Mouse (Mus musculus) testis, postnatal 10 days (tissue): Measurements from ENCODE around the gene Vps45.

Experiments
- DNase-seq: peaks from one replicate; pipeline ENCODE4 v3.0.0; 2021; ENCODE audit warnings: low spot score

The Vps45 gene

DNA sequence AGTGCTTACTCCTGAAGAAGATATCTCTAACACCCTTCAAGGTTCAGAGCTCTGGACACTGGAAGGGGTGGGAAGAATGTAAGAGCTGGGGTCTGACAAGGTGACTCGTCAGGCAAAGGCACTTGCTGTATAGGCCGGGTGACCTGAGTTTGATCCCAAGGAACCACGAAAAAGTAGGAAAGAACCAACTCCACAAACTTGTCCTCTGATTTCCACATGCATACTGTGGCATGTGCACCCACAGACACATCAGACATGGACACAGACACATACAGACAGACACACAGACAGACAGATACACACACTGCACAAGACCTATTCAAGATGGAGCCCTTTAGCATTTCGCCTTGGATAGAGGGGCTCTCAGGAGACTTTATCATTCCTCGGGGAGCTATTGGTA is 20.1 kb downstream of the Vps45 start:
- DNase-seq: no peak

DNA sequence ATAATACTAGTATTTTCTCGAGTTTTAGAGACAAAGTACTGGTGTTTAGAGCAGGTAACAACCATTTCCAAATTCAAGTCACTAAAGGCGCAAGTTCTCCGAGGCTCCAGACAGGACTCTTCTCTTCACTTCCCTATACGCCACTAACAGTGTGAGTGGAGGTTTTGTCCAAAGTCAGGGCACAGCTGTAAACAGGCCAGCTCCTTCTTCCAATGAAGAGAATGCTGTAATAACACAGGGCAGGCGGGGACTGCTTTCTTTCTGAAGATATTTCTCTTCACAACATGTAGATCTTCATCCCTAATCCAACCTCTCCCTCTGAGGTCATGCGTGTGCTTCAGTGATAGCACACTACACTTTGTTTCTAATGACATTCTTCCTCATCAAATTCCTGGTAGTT is 21.5 kb downstream of the Vps45 start:
- DNase-seq: no peak

DNA sequence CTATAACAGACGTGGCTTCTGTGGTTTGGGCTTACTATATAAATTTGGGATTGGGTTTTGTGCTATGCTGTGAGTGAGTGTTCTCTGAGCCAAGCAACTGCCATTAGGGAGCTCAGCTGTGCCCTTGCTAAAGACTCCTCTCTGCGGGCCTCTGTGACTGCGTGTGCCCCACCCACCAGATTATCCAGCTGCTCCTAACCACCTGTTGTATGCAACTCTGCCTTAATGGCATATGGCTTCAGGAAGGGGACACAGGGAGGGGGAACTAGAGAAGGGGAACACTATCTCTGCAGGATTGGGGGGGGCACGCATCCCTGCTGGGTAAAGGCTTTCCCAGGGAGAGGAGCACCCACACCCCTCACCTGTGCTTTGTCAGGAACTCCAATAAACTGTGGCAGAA is 25.2 kb downstream of the Vps45 start:
- no peak for DNase-seq

DNA sequence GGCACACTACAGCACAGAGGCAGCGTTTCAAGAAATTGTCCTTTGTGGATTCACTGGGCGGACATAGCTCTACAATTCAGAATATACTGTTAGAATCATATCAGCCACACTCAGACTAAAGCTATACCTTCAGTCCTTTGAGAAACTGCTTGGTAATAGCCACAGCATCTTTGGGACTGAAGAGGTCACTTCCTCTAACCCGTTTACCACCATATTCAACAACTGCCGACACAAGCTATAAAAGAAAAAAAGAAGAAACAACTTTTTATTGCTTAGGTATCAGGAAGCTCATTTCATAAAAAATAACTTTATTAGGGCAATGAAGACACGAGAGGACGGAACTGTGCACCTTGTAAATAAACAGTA is 25.6 kb downstream of the Vps45 start:
- DNase-seq: no peak

DNA sequence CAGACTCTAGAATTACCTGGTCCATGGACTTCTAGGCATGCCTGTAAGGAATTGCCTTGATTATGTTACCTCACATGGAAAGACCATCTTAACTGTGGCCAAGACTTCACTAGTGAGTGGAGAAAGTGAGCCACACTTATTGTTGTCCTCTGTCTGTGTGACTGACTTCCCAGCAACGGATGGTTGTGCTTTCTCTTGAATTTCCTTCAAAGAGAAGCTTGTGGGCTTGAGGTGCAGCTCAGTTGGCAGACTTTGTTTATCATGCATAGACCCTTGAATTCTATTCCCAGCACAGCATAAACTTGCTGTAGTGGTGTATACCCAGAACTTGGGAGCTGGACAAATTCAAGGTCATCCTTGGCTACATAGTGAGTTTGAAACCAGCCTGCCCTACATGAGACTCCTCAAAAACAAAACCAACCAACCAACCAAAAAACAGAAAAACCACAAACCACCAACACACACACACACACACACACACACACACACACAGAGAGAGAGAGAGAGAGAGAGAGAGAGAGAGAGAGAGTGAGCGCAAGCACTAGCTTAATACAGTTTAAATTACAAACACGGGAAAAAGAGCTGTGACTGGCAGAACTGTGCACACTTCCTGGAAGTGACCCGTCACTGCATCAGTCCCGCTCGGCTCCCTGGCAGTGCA is 26.1 kb downstream of the Vps45 start:
- no peak for DNase-seq

DNA sequence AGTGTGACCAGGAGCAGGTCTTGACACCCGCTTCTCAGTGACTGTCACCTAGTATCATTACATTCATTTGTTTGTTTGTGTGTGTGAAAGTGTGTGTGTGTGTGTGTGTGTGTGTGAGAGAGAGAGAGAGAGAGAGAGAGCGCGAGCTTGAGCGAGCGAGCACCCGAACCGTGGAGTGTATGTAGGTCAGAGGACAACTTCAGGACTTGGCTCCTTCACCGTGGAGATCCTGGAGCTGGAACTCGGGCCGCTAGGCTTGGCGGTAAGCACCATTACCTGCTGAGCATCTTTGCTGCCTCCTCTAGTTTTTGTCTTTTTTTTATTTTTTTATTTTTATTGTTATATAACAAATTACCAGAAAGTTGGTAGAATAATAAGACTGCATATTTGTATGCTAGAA is 28.5 kb downstream of the Vps45 start:
- no peak for DNase-seq

DNA sequence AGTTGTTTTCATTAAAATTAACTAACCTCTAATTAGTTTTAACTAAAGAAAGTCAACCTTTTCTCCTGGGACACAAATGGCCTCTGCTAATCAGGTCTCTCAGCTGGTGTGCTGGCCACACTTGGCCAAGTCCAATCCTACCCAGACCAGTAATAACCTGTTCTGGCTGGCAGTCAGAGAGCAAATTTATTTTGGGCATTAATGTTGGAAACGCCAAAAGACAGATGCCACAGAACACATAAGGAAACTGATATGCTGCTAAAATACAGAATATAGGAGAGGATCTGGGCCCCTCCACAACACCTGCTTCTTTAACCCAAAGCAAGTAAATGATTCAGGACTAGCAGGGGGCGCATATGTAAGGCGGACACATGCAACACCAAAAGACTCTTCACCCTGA is 28.9 kb downstream of the Vps45 start:
- no peak for DNase-seq

DNA sequence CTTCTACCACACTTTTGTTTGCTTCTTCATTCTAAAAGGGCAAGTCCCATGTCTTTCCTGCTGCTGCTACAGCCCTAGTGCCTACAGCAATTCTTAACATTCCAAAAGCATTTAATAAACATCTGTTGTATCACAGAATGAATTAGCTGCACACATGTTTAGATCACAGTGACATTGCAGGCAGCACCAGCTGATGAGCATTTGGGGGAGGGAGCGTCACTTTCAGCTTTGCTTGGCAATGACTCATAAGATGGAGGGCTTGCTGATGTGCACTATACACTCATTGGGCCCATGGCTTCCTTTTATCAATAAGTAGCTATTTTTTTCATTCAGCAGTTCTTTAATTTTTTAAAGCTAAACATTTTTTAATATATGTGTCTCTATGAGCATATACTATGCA is 30.4 kb downstream of the Vps45 start:
- DNase-seq: no peak

DNA sequence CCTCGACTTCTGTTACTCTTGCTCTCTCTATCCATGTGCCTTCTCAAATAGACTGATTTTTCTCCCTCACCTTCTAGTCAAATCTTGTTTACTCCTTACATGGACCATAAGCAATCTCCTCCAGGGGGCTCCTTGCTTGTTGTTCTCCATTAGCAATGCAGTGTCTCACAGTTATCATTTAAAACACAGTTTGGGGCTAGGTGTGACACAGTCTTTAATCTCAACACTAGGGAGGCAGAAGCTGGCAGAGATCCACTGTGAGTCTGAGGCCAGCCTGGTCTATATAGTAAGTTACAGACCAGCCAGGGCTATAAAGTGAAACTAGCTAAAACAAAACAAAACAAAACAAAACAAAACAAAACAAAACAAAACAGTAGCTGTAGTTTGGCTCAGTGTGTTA is 31.1 kb downstream of the Vps45 start:
- no peak for DNase-seq

DNA sequence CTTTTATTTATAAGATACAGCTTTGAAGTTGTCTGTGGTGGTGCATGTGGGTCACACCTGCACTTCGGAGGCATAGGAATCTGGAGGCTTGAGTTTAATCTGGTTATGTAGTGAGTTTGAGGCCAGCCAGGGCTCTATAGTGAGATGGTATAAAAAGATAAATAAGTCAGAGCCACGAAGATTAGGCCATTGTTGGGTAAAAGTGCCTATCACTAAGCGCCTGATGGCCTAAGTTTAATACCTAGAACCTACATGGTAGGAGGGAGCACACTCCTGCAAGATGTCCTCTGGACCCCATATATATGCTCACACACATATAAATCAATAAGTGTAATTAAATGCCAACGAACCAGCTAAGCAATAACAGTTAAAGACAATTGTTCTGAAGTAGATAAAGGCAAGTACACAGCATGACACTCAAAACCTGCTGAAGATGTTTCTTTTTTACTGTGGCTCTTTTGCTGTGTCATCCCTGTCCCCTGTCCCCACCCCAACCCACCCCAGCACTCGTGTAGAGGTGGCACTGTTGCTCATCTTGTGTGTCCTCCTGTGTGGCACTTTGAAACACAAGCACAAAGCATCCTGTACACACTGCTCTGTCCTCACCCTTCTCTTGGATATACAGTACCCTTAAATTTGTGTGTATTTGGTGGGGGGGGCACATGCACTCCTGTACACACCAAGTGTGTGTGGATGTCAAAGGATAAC is 36.7 kb downstream of the Vps45 start:
- DNase-seq: no peak

DNA sequence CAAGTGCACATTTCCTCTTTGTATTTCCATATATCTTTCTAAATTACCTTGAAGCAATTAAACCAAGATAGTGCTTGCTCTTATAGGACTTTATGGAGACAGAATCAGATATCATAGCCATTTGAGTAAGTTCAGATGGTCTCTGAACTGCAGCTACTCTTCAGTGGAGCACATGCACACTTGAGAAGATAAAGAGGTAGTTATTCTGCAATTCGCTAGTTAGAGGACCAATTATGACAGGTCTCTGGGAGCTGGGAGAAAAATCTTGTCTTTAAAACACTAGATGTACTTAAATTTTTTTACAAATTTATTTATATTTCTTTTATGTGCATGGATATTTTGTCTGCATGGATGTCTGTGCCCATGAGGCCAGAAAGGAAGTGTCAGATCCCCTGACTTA is 37.5 kb downstream of the Vps45 start:
- DNase-seq: no peak

DNA sequence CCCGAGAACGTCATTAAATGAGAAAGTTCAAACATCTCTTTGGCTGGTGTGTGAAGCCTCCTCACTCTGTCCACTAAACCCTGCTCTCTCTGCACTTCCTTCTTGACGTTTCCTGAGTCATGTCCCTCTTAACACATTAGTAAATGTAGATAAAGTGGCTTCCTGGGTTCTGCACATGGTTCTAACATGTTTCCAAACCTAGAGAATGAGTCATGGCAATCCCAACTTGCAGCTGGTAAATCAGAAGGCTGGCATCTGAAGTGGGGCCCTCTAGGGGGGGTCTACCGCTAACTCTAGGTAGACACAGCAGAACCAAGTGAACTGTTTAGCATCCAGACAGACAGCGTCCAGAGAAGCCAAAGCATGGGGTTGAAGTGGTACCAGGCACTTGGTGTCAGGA is 40.8 kb downstream of the Vps45 start:
- DNase-seq: no peak

DNA sequence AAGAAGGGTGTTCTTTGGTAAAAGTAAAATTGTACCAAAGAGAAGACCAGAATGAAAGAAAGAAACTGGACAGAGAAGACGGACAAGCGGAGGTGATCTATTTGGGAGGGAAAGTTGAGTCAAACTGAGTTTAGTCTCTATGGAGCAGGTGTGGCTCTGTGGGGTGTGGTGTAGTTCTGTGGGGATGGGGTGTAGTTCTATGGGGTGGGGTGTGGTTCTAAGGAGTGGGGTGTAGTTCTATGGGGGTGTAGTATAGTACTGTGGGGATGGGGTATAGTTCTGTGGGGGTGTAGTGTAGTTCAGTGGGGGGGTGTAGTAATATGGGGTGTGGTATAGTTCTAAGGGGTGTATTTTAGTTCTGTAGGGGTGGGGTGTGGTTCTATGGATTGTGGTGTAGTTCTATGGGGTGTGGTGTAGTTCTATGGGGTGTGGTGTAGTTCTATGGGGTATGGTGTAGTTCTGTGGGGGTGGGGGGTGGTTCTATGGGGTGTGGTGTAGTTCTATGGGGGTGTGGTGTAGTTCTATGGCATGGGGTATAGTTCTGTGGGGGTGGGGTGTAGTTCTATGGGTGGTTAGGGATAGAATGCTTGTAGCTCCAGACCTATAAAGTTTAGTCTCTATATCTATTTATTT is 41.9 kb downstream of the Vps45 start:
- DNase-seq: no peak

DNA sequence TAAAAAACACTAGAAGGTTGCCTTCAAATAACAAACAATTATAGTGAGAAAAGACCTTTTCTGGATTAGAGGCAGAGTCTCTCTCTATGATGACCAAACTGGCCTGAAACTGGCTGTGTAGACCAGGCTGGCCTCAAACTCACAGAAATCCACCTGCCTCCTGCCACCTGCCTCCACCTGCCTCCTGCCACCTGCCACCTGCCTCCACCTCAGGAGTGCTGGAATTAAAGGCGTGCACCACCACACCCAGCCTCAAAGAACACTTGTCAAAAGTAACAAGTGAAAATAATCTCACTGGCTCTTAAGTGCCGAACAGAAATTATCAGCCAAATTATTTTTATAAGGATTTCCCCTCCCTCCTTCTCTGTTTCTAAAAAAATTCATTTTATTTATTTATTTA is 42.6 kb downstream of the Vps45 start:
- DNase-seq: no peak

DNA sequence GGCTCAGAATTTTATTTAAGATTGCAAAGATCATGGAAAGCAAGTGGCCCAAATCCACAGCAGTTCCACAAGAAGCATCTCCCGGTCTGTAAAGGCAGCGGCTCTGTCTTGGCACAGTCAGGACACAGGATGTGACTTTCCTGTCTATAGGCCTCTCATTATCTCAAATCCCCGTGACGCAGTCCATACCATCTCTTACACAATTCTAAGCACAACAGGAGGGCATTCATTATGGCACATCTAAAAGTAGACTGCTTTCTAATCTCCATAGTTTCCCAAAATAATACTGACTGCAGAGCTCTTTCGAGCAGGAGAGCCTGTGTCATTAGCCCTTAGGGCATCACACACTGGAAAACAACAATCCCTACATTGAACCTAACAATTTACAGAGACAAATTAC is 45.5 kb downstream of the Vps45 start:
- no peak for DNase-seq

DNA sequence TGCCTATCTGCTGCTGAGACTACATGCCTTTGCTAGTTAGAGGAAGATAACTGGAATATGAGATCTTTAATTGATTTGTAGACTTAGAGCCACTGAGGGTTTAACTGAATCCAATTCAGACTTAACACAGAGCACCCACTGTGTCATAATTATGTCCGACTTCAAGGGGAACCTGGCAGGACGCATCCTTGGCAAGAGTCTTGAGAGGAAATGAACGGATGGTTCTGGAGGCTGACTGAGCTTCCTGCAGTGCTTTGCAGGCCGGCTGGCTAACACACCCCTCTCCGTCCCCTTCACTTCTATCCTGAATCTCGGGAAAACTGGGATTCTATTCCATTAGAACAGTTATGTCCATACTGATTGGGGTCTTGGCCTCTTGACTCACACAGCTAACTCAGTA is 49.8 kb downstream of the Vps45 start:
- DNase-seq: no peak

DNA sequence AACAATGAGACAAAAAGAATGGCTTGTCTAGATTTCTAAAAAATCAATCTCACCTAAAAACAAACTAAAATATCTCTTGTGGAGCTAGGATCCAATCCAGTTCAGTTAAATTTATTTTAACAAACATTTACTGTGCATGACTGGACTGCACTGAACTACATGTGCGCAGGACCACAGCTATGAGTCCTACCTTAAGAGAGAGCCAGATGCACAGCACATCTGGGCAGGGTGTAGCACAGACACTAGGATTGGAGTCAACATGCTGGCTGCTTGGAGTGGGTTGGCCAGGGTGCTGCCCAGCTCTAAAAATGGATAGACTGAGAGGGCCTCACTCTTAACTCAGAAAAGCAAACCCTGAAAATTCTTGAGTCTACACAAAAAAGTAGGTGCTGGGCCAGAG is 56.7 kb downstream of the Vps45 start:
- no peak for DNase-seq

DNA sequence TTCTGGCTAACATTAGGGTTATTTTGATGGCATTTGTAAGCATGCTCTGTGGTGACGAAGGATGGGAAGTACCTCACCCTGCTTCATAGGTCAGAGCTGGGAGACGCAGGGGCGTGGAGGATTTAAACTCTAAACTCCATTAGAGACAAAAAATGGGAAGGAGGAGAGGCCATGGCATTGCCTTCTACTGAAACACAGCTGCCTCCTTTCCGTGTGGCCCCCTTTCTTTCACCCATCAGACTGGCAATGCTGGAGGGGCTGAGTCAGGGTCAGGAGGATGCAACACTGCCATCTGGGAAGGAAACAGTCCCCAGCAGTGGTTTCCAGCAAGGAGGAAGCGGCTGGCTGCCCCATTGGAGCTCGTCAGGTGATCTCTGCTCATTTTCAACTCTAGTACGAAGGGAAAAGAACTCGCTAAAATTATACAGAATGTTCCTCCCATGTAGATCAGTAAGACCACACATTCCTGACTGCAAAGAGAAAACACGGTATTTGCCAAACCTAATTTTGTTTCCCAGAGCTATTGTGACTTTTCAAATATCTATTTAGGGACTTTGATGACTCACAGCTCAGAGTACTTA is 57.3 kb downstream of the Vps45 start:
- DNase-seq: no peak

DNA sequence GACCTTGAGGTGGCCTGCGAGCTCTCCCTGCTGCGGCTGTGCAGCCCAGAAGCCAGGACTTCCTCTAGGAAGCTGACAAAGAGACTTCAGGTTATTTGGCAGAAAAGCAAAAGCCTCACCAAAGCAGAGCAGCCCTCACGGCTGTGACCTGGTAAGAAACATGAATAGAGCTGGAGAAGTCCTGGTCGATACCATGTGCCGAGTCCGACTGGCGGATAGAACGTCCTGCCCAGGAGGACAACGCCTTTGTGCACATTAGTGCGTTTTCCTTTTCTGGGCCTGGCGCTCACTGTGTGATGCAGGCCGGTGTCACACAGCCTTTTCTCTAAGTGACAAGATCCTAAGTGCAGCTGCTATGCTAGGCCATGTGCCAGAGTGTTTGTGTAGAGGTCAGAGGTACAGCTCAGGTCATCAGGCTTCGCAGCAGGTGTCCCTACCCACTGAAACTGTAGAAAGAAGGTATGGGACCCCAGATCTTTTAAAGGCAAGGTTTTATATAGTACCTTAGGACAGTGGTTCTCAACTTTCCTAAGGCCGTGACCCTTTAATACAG is 58.1 kb downstream of the Vps45 start:
- no peak for DNase-seq

DNA sequence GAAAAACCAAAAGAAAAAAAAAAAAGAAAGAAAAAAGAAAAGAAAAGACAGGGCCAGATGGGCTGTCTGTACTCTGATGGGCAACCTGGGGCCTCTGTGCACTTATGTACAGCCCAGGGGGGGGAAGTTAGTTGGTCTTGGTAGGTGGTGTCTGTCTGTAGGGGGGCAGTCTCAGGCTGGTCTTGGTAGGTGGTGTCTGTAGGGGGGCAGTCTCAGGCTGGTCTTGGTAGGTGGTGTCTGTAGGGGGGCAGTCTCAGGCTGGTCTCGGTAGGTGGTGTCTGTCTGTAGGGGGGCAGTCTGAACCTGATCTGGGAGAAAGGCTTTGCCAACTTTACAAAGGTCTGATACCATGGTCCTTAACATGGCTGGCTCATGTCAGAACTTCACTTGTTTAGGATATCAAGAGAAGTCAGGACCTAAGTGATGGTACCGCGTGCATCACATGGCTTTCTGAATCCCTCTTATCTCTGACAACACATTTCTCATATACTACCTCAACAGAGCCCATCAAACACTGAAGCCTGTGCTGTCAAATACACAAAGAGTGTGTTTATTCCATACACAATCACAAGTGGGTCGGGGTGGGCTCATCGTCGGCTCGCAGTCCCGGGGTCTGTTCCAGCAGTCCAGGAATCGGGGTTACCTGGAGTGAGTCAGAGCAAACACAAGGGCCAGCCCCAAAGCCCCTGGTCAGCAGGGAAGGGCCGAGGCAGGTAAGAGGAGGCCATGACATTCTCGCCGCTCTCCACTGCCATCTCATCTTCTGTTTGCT is 58.8 kb downstream of the Vps45 start:
- no peak for DNase-seq

DNA sequence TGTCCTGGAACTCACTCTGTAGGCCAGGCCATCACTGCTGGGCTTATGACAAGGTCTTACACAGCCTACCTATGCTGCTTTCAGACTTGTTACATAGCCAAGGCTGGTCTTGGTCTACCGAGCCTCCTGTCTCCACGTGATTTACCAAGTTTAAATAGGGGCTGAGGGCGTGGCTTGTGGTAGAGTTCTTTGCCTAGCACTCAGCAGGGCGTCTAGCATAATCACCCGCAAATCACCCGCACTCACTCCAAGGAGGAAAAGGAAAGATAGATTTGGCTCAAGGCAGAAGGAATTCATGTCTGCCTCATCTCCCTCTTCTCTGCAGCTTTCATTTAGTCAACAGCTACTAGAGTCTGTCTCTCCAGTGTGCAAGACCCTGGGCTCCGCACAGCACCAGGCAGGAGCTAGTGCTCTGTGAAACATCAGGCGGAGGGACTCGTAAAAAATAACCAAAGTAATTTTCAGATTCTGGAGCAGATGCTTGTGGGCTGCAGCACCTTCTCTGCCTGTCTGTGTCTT is 61.0 kb downstream of the Vps45 start:
- DNase-seq: no peak

DNA sequence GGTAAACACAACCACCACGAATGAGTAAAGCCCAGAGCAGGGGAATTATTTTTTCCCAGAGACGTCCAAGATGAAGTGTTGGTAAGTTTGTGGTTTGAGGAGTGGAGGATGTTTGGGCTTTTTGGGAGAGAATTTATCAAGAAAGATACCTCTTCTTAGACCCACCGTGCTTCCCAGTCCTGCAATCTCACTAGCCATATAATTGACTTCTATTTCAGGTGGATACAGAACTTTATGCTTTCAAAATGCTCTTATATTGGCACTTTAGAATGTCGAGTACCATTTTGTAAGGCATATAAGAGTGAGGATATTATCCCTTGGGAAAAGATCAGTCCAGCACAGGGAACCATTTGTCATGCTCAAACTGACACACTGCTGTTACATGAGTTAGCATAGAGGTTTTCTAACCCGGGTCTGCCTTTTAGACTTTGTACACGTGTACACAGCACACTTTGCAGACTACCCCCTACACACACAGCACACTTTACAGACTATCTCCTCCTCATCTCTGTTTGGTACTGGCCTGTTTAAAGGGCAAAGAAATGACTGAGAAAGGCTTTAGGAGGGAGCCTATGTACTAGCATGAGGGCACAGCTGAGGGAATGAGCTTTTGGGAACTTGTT is 61.7 kb downstream of the Vps45 start:
- no peak for DNase-seq
